22 mouse cellular contexts compared by ENCODE assay signal in the genomic region with DNA sequence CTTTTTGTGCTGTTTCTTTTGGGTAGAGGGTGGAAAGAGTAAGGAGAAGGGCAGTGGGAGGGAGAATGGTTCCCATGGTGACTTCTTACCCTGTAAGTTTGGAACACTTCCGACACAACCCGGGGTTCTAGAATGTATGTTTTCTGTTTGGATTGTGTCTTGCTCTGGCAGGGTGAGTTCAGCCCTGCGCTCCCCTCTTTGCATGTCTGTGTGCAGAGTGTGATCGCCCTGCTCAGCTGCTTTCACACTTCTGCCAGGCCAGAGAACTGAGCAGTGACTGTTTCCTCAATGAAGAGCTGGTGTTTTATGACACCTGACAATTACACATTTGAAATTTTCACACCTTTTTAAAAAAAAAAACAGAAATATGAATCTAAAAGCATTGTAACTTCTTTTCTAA.
"Had no signal": no experiment of that assay in that cellular context is flagged by ENCODE, and none has a peak within 500 bp of the region (broad histone marks: within the 10 kb centered on the region; RNA-seq: fewer than 3 reads in every experiment).

No protein-coding gene starts in this region.

- H3K9ac ChIP-seq: liver, embryonic 13.5 days; liver, embryonic 15.5 days; liver, postnatal 0 days; lung, embryonic 15.5 days; midbrain, embryonic 13.5 days; neural tube, embryonic 13.5 days; neural tube, embryonic 15.5 days had no signal

- ATAC-seq: liver, postnatal 0 days; lung, postnatal 0 days; midbrain, embryonic 13.5 days; midbrain, embryonic 16.5 days had no signal

- H3K36me3 ChIP-seq: liver, embryonic 13.5 days; liver, embryonic 15.5 days; lung, embryonic 15.5 days; midbrain, embryonic 10.5 days; midbrain, embryonic 13.5 days; neural tube, embryonic 13.5 days; neural tube, embryonic 15.5 days had no signal

- H3K27ac ChIP-seq: liver, embryonic 13.5 days; liver, embryonic 15.5 days; lung, embryonic 15.5 days; macrophage; midbrain, embryonic 10.5 days; midbrain, embryonic 13.5 days; neural tube, embryonic 13.5 days; neural tube, embryonic 15.5 days had no signal

- H3K27me3 ChIP-seq: liver, embryonic 13.5 days; liver, embryonic 15.5 days; lung, embryonic 15.5 days; midbrain, embryonic 13.5 days; neural tube, embryonic 13.5 days; neural tube, embryonic 15.5 days had no signal

- H3K4me1 ChIP-seq: liver, embryonic 13.5 days; liver, embryonic 15.5 days; lung, embryonic 15.5 days; midbrain, embryonic 10.5 days; midbrain, embryonic 13.5 days; neural tube, embryonic 13.5 days; neural tube, embryonic 15.5 days had no signal

- H3K4me3 ChIP-seq: liver, embryonic 13.5 days; liver, embryonic 15.5 days; lung, embryonic 15.5 days; midbrain, embryonic 10.5 days; midbrain, embryonic 13.5 days; neural tube, embryonic 13.5 days; neural tube, embryonic 15.5 days had no signal

- H3K4me2 ChIP-seq: liver, embryonic 11.5 days; liver, embryonic 13.5 days; liver, embryonic 15.5 days; lung, embryonic 15.5 days; midbrain, embryonic 13.5 days; neural tube, embryonic 13.5 days; neural tube, embryonic 15.5 days had no signal

- H3K9me3 ChIP-seq: liver, embryonic 13.5 days; liver, embryonic 15.5 days; lung, embryonic 15.5 days; midbrain, embryonic 10.5 days; midbrain, embryonic 13.5 days; neural tube, embryonic 13.5 days; neural tube, embryonic 15.5 days had no signal

- DNase-seq: liver, embryonic 13.5 days; liver, postnatal 0 days; lung, adult 2 months; lung, postnatal 14 days; lung, postnatal 36 days; retina, postnatal 1 day; right cerebral cortex, adult 18-20 months; right cerebral cortex, postnatal 25 days; spleen, adult 18-20 months; thymus, adult 18-20 months; thymus, postnatal 14 days; thymus, postnatal 36 days had no signal
